Mouse (Mus musculus): ENCODE data around the gene Rbms3.

Rbms3 gene

DNA sequence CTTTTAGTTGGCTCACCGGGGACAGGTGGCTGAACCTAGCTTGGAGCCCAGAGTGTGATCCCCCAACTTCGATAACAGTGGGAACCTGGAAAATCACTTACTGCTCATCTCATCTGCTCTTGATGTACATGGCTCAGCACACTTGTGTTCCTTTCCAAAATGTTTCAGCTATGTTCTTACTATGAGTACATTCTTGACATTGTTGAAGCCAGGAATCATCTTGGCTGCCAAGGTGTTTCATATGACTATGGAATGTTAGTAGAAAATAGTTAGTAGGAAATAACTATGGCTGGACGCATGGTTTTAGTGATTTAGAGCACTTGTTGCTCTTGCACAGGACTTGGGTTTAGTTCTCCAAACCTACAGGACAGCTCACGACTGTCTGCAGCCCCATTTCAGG, 451.3 kb downstream of the Rbms3 start:
- DNase-seq: no peak

DNA sequence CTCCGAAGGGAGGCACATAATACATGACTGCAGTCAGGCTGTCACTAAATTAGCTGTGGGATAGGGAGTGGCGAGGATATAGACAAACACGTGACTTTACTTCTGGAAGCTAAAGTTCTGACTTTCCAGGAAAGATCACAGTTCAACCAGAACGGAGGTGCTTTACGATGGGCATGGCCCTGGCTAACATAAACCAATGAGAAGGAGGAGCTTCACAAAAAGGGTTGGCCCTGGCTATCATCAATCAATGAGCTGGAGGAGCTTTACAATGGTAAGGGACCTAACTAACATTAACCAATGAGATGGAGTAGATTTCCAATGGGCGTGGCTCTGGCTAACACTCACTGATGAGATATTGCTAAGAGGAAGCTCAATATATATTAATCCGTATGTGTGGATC, 457.2 kb downstream of the Rbms3 start:
- DNase-seq: no peak

GRCm38 (mm10) chr9:117169196-117169595, 460.5 kb downstream of the Rbms3 start:
- no peak for DNase-seq

- DNase-seq: peak; percentile 94
These were observed 466.6 kb downstream of the Rbms3 start for GRCm38 (mm10) chr9:117163143-117163542.

DNA sequence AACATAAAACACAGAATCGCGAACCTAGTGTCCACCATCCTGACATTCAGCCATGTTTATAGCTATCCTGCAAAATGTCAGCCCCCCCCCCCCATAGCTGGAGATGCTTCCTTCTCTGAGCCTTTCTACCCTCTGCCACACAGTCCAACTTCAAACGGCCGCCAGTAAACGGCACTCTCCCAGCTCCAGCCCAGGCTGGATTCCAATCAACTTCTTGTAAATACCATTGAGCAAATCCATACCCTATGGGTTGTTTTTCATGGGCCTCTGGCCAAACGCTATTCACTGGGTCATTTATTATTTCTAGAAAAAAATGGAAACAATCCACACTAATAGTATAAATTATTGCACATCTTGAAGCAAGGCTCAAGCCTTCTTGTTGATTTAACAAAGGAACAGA, 468.6 kb downstream of the Rbms3 start:
- DNase-seq: no peak

DNA sequence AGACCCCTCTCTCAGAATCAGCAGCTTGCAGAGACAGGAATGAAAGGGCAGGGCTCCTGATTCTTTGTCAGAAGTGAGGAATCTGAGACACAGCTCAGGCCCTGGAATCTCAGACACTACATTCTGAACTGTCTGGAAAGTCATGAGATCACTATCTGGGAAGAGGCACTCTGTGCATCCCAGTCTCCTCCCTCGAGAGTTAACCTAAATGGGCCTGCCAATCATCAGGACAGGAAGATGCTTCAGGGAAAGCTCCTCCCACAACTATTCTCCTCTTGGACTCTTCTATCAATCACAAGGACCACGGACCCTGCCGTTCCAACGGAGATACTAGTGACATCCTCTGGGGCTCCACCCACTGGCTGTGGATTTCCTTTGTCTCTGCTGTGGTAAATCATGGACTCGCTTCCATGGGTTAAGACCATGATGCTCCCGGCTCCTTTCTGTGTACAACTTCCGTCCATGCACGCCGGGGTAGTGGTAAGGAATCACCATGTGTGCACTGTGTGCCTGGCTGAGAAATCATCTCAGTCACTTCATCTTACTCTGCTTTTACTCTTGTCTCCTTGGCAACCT, 473.3 kb downstream of the Rbms3 start:
- DNase-seq: peak; percentile 78

- DNase-seq: peak; percentile 80
These were observed 475.1 kb downstream of the Rbms3 start for GRCm38 (mm10) chr9:117154590-117154989.

DNA sequence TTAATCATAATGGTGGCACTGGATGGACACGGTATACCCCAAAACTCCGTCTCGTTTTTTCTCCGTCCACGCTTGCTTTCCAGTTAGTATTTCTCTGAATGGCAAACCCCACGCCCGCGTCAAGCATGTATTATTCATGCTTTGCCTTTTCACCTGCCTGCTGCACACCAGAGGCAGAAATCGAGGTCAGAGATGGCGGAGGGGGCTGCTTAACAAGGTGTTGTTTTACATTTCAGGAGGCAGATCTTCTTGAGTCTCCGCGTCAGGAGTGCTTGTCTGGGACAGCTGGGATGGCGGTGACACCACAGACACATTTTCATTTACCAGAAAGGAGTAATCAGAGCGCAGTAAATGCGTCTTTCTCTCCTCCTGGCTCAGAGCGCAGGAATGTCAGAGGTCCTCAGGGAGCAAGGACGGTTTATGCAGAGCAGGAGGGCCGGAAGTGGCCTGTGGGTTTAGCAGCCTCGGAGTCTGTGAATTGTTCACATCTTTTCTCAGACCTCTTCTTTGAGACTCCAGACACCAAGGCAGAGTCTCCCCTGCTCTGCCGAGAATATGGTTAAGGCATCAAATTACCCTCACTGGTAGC, 475.9 kb downstream of the Rbms3 start:
- DNase-seq: peak; percentile 90

GRCm38 (mm10) chr9:117151951-117152350, 477.8 kb downstream of the Rbms3 start:
- DNase-seq: peak; percentile 51

- DNase-seq: peak; percentile 84
These were observed 485.5 kb downstream of the Rbms3 start for GRCm38 (mm10) chr9:117144057-117144723.

DNA sequence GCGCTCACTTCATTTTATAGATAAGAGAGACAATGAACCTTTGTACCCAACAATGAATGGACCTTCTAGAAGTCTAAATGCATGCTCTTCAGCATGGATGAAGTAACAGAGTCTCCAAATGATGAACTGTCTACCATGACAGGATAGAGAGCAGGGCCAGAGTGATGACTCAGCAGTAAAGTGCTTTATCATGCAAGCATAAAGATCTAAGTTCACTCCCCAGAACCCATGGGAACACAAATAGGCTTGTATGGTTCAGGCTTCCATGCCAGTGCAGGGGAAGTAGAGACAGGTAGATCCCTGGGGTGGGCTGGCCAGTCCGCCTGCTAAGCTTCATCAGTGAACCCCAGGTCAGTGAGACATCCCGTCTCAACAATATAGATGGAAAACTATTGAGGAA, 489.7 kb downstream of the Rbms3 start:
- DNase-seq: peak; percentile 86

- peak; percentile 63 for DNase-seq
These were observed 493.3 kb downstream of the Rbms3 start for GRCm38 (mm10) chr9:117136410-117136809.

GRCm38 (mm10) chr9:117134043-117134442, 495.7 kb downstream of the Rbms3 start:
- peak; percentile 85 for DNase-seq

GRCm38 (mm10) chr9:117126816-117127215, 502.9 kb downstream of the Rbms3 start:
- DNase-seq: peak; percentile 80

GRCm38 (mm10) chr9:117125844-117126243, 503.9 kb downstream of the Rbms3 start:
- DNase-seq: peak; percentile 53

GRCm38 (mm10) chr9:117121572-117121971, 508.1 kb downstream of the Rbms3 start:
- DNase-seq: peak; percentile 79

- DNase-seq: peak; percentile 55
These were observed 512.5 kb downstream of the Rbms3 start for GRCm38 (mm10) chr9:117117181-117117729.

DNA sequence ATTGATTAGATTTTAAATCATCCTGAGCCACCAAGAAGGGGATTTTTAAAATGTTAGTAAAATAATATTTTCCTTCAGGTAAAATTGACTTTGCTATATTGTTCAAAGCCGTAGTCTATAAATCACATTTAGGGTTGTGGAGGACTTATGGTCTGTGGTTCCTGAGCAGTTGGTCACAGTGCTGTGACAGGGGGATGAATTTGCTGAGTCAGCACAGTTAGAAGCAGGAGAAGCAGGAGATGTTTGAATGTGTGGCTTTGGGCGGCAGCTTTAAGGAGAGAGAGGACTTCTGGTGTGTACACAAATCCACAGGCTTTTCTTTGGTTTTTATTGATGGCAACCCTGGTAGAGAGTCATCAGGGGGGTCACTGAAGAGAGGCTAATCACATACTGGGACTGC, 514.1 kb downstream of the Rbms3 start:
- DNase-seq: peak; percentile 51

DNA sequence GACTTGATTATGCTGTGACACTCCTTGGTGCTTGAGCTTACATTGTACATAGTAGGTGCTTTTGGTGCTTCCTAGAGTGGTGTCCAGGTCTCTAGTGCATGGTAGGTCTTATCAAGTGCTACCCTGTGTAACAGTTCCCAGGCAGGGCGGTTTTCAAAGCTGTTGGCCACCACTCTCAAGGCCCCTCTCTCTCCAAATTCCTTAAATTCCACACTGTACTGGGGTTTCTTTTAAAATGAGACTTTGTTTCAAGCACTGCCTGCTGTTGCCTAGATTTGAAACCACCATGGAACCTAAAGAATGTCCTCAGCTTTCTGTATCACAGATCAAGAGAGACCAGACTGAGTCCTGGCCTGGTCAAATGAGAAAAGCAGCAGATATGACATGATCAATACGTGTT, 516.1 kb downstream of the Rbms3 start:
- peak; percentile 17 for DNase-seq

- DNase-seq: peak; percentile 54
These were observed 521.8 kb downstream of the Rbms3 start for GRCm38 (mm10) chr9:117107926-117108325.

GRCm38 (mm10) chr9:117102198-117102930, 527.3 kb downstream of the Rbms3 start:
- peak; percentile 79 for DNase-seq

DNA sequence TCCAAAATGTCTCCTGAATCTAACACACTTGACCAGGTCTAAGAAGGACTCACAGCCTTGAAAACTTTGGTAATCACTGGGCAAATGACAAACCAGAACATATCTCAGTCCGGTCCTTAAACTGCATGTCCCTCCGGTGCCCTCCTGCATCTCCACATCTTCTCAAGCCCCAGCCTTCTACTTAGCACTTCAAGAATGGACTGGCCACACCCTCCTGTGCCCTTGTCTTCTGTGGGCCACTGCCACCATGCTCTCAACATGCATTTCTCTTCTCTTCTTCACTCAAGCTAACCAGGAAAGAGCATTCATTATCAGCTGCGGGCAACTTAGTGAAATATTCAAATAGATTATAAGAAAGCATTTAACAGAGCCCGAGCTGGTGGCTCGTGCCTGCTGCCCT, 529.5 kb downstream of the Rbms3 start:
- peak; percentile 75 for DNase-seq

DNA sequence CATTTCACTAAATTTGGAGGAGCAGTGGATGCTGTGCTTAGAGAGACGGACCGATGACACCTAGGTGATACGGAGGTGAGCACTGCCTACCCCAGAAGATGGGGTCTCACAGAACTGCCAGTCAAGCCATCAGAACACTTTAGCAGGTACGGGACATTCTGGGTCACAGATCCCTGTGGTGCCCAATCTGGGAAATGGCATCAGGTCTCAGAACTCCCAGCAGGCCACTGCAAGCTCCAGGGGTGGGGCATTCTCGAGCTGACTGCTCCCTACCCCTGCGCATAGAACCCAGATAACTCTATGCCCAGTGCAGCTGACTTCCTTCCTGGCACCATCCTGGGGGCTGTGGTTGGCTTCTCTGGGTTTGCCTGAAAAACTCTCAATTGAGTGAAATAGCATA, 536.2 kb downstream of the Rbms3 start:
- DNase-seq: peak; percentile 68
